Mouse (Mus musculus): Measurements from ENCODE around the gene Rad51b.
A peak's percentile ranks its signal among the peaks of the same experiment; 100 is the strongest.

Rad51b gene

GRCm38 (mm10) chr12:79331722-79332121 lies 34.6 kb downstream of the Rad51b start:
- no peak for DNase-seq

- no peak for DNase-seq
These were observed 41.7 kb downstream of the Rad51b start for GRCm38 (mm10) chr12:79338791-79339190.

GRCm38 (mm10) chr12:79340513-79340912 lies 43.4 kb downstream of the Rad51b start:
- DNase-seq, result no peak

DNA sequence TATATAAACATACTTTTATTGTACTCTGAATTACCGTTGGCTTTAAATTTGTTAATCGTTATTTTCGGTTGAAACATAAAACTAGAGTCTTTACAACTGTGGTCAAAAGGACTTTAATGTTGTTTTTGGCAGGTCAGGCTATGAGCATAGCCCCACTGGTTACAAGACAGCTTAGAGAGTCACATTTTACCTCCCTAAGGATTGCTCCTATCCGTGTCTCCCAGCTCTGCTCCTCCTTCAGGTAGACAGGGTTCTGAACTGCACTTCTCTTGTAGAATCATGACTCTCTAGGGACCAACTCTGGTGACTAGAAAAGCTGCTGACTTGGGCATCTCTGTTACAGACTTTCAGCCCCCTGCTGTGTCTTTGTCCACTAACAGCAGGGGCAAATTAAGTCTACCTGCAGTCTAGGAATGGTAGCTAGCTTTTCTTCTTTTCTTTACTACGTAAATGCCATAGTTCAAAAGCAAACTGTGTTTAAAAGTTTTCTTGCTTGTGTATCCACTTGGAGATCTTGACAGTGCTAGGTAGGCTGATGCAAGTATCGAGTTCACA lies 44.3 kb downstream of the Rad51b start:
- DNase-seq, result no peak

DNA sequence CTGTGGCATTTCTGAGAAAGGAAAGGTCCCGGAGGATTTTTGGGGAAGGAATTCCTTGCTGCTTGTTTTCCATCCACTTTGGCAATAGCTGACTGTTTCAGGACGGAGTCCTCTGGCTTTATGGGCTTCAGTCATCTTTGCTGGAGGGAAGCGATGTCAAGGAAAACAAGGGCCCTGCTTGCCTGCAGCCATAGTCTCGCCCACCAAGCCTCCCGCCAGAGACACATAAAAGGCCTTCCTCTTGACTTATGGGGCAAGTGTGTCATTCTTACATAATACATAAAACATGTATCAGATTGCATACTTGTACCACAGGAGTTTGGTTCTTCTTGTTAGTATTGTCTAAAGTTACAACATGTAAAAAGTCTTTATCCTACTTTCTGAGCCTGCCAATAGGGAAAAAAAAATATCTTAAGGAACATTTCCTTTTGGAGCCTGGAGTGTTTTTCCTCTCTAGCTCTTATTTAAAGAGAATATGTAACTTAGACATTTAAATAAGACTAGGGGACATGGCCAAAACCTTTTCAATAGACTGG lies 49.2 kb downstream of the Rad51b start:
- no peak for DNase-seq

- DNase-seq, result peak; percentile 51
These were observed 50.6 kb downstream of the Rad51b start for GRCm38 (mm10) chr12:79347643-79348042.

GRCm38 (mm10) chr12:79351461-79351860 lies 54.4 kb downstream of the Rad51b start:
- DNase-seq, result no peak

DNA sequence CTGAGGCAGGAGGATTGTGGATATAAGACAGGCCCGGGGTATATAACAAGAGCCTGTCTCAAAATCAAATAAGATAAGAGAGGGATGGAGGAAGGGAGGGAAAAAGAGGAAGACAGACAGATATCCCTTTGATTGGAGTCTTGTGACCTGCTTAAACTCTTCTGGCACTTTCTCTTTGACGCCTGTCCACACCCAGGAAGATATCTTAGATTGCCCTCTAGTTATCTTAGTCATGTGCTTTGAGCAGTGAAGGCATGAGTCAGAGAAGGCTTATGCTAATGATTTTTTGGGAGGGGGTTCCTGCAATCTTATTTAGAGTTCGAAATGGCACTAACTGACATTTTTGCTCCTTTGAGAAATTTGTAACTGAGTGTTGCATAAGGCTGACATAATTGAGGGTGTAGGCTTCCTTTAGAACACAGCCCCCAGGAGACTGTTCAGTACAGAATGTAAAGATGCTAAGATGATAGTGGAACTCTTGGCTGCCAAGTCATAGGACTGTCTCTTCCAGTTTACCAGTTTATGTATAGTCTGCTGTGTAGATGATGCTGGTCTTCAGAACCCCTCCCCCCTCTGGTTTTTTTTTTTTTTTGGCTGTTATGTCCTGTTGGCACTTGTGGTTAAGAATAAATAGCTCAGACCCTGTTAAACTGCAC lies 55.1 kb downstream of the Rad51b start:
- DNase-seq, result no peak

- no peak for DNase-seq
These were observed 55.6 kb downstream of the Rad51b start for GRCm38 (mm10) chr12:79352742-79353114.

GRCm38 (mm10) chr12:79353356-79353755 lies 56.3 kb downstream of the Rad51b start:
- no peak for DNase-seq

DNA sequence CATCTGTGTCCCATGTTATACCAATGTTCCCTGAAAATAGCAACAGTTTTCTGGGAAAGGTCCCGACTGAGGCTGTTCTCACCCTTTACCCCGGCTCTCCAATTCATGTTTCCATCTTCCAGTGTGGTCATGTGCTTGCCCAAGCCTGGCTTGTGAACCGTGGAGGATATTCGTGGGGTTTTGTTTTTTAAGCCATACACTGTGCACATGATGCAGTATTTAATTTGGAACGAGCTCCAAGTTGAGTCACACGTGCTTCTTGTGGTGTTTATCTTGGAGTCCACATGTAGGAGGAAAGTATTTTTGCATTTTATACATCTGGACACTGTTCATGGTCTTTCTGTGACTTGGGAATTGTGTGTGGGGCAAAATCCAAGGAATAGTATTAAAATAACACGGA lies 57.5 kb downstream of the Rad51b start:
- peak; percentile 48 for DNase-seq

DNA sequence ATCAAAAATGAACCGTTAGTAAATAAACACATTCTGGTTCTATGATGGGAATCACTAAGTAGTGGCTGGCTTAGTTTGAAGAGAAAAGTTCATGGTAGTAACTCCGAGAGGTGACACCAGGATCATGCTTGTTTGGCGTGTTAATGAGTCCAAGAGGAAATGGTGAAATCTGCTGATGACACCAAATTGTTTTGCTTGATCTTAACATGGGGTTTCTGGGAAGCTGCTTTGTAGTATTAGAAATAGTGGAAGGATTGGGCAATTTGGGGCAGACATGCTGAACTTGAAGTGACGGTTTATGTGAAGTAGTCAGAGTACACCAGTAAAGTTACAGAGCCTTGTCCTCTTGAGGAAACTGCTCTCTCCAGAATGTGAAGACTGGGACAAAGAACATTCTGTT lies 59.1 kb downstream of the Rad51b start:
- peak; percentile 28 for DNase-seq

DNA sequence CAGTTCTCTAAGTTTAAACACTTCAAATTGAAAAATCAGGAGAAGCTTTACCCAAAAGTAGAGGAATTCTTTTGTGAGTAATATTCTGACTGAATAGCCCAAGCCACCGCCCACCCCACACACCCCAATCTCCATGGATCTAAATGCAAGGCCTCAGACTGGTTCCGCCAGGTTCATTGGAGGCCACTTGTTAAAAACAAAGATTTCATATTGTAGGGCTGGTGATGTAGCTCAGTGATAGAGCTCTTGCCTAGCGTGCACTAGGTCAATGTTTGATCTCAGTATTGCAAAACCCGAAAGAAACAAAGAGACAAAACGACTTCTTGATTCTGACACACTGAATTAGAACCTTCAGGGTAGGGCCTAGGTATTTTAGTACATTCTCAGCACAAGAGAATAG lies 60.5 kb downstream of the Rad51b start:
- DNase-seq, result no peak

DNA sequence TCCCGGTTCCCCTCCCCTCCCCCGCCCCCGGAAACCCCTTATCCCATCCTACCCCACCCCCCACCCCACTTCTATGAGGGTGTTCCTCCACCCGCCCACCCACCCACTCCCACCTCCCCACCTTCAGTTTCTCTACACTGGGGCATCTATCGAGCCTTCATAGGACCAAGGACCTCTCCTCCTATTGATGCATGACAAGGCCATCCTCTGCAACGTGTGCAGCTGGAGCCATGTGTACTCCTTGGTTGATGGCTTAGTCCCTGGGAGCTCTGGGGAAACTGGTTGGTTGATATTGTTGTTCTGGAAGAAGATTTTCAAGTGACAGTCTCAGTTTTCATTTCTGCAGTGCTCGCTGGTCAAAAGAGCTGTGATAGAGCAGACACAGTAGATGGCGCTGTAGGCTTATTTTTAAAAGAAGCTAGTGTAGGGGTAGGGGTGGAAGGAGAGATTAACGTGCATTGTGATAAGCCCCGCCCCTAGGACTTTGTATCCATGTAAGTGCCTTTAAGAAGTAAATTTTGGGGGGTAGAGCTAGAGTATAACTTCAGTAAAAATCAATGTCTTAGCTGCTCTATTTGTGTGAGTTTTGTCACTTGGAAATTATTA lies 61.6 kb downstream of the Rad51b start:
- peak; percentile 45 for DNase-seq

DNA sequence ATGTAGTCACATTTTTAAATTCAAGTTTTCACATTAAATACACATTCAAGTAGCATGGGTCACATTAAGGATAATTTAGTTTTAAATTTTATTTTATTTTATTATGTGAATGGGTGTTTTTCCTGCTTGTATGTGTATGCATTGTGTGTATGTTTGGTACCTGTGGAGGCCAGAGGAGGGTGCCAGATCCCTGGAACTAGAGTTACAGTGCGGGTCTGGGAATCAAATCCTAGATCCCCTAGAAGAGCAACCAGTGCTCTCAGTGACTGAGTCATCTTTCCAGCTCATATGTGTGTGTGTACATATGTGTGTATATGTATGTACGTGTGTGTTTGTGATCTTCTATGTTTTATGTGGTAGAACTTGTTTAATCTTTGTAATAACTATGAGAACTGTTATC lies 62.3 kb downstream of the Rad51b start:
- DNase-seq, result no peak

GRCm38 (mm10) chr12:79362219-79362618 lies 65.1 kb downstream of the Rad51b start:
- DNase-seq, result no peak

GRCm38 (mm10) chr12:79364284-79364683 lies 67.2 kb downstream of the Rad51b start:
- no peak for DNase-seq

DNA sequence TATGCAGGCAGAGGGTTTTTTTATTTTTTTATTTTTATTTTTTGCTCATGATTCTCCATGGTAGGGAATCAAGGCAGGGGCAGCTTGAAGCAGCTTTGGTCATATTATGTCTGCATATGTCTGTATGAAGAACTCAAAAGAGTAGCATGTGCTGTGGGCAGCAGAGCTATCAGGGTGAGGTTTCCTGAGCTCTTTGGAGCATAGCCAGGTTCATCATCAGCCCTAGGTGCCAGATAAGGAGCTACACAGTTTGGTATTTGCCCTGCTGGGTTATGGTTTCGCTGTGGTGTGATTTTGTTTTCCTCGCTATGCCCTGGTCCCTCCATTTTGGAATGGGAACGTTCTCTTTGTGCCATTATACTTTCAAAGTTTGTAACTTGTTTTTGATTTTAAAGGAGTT lies 71.7 kb downstream of the Rad51b start:
- DNase-seq, result no peak

DNA sequence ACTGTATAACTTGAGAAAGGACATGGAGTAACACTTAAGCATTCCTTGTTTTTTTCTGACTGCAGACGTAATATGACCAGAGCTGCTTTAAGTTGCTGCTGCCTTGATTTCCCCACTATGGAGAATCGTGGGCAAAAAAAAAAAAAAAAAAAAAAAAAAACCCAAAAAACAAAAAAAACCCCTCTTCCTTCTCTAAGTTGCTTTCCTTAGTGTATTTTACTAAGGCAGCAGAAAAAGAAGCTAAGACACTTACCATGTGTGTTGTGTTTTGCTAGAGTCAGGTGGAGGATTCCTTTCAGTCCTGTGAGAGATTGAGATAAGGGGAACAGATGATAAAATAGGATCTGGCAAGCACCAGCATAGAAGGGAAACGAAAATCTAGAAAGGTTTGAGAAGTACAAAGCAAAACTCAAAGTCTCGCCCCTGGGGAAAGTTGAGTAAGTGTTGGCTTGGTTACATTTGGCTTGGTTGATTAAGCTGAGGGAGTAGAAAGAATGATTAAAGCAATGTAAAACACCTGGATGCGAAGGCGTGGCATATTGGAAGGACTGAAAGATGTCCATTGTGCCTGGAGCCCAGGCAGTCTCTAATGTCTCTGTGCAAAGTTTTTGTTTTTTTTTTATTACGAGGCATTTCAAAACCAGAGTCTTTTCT lies 72.6 kb downstream of the Rad51b start:
- DNase-seq, result no peak

- no peak for DNase-seq
These were observed 75.6 kb downstream of the Rad51b start for GRCm38 (mm10) chr12:79372697-79373096.

- DNase-seq, result no peak
These were observed 80.3 kb downstream of the Rad51b start for GRCm38 (mm10) chr12:79377378-79377777.

GRCm38 (mm10) chr12:79377861-79378260 lies 80.8 kb downstream of the Rad51b start:
- no peak for DNase-seq

DNA sequence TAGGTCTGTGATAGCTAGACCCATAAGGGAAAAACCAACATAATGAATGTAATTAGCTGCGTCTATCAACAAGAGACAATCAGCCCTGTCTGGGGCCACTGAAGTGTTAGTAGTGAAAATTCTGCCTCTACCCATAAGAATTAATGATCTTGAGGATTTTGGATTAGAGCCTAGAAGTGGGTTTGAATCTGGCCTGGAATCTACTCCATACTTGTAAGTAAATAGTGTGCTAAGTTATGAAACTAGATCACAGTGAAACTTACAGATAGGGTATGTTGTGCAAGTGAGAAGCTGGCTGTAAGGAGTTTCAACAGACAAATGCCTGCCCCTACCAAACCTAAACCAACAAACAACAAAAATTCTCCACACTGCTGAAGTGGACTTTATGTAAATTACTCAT lies 83.1 kb downstream of the Rad51b start:
- DNase-seq, result no peak

DNA sequence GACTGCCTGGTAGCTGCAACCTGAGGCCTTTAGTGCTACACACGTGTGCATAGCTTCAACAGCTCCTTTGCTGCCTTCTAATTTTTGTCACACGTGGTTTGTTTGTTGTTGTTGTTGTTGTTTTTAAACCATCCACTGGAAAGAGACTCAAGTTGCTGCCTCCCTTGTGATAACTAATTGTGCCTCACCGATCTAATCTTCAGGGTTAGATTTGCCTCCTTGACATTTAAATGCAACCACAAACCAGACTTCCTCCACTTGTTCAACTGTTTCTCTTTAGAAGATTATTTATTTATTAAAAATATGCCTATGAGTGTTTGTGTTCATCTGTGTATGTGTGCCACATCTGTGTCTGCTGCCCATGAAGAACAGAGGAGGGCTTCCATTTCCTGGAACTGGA lies 84.4 kb downstream of the Rad51b start:
- no peak for DNase-seq

Measured in kidney, adult 11 months (tissue).